Mouse (Mus musculus) monocyte, adult 5-6 weeks (primary cell): ENCODE results near the gene Aifm3. TPM values are rescaled to one million over a fixed set of nuclear protein-coding genes. Genes with fewer than 3 reads are reported as not detected.
"Not testable (repeated sequence)": the region's sequence is repeated elsewhere in the genome, so short reads cannot be mapped to it uniquely, and the experiment has no call there.

Experiments
- ATAC-seq: fragments of 153-309, 156-312 bp; replicated peaks from 2 replicates; pipeline ENCODE4 v1.8.0; 2017; ENCODE audit warnings: mild to moderate bottlenecking; ENCODE audit not compliant: low TSS enrichment, insufficient number of reproducible peaks, severe bottlenecking, poor library complexity, low FRiP score
- total RNA-seq: library from RNA; stranded (forward); fragments of 200-1000, 200-491, 200-594 nt; gene quantifications from 3 replicates; pipeline ENCODE4 v1.2.3, GENCODE M21; 2017

The Aifm3 gene
- total RNA-seq, 1 experiment from 2014 or later = not detected

DNA sequence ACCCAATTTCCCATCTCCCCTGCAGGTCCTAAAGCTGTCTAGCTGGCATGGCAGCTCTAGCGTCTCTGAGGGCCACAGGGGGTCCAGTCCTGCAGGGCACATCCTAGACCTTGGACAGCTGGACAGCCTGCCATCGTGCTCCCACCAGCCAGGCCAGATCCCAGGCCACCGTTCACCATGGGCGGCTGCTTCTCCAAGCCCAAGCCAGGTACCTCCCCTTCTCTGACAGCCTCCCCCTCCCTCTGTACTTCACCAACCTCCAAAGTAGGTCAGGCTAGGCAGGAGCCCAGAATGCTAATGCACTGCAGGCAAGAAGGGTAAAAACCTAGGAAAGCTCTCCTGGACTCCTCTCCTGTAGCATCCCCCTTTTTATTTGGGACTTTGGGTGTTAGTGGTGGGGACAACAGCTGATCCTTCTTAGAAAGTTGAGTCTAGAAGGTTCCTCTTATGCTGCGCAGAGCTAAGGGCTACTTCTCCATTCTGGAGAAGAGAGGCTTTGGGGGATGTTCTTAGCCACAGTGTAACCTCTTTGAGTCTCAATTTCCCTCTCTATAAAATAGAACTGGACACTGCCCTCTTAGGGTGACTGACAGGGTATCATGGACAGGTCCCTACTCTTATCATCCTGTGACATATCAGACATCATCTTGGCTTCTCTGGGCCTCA, 2.6 kb downstream of the Aifm3 start:
- ATAC-seq = no peak

DNA sequence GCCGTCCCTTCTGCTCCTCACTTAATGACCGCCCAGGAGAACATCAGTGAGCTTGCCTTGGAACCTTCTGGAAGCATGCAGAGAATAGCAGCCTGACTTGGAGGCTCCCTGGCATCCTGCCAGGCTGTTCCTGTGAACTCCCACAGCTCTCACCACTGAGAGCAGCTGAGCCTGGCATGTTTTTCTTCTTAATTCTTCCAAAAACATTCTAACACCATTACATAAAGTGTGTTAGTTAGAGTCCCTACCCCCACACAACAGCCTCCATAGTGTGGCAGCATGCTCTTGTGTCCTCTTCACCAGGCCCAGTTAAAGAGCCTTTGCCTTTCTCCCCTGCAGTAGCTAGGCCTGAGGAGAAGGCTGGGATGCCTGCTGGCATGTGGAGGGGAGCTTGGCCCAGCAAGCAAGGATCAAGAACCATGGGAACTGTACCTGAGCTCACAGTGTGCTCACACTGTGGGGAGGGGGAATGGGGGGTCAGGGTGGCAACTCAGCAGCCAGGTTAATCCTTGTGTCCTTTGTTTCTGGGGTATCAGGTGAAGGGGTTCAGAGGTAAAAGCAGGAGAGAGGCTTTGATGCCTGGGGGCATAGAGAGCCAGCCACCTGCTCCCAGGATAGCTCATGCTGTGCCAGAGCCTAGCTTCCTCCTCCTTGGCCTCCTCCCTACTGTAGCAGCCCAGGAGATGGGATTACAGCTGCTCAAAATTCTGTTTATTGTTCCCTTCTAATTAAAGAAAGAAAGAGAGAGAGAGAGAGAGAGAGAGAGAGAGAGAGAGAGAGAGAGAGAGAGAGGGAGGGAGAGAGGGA, 7.3 kb downstream of the Aifm3 start:
- no peak for ATAC-seq

DNA sequence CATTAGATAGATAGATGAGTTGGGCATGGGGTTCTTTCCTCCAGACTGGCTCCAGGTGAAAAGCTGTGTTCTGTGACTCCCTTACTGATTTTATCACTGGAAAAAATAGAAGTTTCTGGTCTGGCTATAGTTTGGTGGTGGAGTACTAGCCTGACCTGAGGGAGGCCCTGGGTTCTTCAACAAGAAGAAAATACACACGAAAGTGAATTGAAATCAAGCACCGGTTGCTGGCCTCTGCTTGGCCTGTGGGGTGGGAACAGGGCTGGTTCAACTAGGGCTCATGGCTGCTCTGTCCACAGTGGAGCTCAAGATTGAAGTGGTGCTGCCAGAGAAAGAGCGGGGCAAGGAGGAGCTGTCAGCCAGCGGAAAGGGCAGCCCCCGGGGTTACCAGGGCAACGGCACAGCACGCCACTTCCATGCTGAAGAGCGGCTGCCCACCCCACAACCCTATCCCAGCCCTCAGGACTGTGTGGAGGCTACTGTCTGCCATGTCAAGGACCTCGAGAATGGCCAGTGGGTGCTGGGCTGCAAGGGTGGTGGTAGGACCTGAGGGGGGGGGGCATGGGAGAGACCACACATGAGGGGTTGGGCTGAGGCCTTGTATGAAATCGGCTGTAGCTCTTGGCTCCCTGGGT, 10.0 kb downstream of the Aifm3 start:
- ATAC-seq = no peak

DNA sequence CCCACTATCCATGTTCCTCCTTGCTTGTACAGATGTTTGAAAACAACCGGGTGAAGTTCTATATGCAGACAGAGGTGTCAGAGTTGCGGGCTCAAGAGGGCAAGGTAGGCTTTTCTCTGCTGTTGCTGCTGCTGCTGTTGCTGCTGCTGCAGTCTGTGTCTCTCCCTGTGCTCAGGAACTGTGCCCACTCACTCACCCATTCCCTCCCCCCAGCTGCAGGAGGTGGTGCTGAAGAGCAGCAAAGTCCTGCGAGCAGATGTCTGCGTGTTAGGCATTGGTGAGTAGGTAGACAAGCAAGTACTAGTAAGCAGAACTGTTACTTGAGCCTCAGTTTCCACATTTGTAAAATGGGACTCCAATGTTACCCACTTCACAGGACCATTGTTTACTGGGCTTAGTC, 13.3 kb downstream of the Aifm3 start:
- no peak for ATAC-seq

DNA sequence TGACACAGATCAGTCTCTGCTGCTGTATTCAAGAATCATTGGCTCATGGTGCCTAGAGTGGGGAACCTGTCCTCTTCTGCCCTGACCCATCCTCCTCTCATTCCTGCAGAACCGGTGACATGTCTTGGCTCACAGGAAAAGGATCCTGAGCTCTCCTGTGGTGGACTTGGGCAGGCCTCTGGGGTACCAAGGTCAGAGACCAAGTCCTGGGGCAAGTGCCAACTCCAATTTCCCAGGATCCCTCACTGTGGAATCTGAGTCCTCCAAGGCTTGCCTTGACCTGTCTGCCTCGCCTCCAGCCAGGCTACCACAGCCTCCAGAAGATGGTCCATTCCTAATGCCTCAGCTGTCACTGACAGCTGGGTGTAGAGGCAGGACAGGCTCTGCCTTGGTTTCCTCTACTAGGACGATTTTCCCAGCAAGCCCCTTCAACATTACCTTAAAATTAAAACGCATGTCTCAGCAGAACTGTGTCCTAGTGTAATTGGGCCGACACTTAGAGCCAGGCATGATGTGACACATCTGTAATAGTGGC, 17.7 kb downstream of the Aifm3 start:
- no peak for ATAC-seq

DNA sequence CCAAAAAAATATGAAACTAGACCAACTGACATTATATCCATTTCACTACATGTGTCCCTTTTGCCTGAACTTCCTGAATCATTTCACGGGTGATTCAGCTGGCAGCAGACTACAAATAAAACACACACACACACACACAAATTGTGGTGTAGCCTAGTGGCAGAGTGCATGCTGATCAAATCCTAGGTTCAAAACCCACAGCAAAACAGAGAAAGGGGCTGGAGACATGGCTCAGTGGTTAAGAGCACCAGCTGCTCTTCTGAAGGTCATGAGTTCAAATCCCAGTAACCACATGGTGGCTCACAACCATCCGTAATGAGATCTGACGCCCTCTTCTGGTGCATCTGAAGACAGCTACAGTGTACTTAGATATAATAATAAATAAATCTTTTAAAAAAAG, 18.6 kb downstream of the Aifm3 start:
- ATAC-seq = not testable (repeated sequence)

DNA sequence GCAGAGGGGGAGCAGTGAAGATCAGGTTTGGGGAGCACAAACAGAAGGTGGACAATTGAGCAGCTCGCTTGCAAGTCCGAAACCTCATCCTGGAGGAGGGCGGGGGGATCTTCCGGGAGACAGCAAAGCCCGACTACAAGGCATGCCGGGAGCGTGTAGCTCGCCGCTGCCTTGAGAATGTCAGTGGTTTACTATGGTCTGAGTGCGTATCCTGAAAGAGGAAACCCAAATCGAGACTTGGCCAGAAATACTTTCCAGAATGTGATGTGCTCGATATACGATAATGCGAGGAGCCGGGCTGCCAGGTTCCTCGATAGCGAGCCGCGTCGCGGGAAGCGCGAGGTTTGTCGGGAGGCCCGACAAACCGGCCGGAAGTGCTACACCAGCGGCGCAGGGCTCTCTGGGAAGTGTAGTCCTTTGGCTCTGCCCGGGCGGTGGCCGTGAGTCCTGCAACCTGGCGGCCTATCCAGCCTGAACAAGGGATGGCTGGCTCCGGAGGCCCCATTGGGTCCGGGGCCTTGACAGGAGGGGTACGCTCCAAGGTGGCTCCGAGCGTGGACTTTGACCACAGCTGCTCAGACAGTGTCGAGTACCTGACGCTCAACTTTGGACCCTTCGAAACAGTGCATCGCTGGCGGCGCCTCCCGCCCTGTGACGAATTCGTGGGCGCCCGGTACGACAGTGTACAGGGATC, 19.3 kb downstream of the Aifm3 start, which contains the start of gene Lztr1:
Lztr1 (plus strand) TSS at position 143 of the 694 bp plus-strand sequence.
- peak; percentile 87 for ATAC-seq

DNA sequence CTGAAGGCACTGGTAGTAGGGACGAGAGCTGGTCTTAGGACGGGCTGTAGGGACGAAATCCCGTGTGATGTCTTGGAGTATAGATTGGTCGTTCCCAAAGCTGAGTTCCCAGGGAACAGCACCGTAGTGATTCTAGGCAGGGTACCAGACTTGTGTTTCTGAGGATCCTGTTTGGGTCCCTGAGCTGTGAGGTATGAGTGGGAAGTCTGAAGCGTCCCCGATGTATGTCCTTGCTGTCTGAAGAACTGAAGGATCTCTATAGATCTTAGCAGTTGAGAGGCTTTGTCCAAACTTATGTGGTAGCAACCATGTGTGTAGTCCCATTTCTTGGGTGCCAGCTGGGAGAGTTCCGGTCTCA, 19.8 kb downstream of the Aifm3 start:
- ATAC-seq = no peak

DNA sequence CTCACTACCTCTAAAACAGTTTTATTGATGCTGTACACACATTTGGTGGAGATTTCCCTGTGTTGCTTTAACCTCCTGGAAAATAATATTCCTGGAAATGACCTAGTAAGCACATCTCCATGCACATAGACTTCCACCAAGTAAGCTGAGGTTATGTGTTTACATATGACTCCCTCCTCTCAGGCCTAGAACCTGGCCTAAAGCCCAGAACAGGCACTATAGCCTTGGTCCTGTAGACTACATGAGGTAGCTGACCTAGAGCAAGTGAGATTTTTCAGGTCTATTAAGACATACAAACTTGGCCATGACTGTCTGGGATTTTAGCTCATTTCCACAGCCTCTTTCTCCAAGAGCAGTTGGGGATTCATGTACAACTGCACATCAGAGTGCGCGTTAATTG, 20.7 kb downstream of the Aifm3 start:
- no peak for ATAC-seq

DNA sequence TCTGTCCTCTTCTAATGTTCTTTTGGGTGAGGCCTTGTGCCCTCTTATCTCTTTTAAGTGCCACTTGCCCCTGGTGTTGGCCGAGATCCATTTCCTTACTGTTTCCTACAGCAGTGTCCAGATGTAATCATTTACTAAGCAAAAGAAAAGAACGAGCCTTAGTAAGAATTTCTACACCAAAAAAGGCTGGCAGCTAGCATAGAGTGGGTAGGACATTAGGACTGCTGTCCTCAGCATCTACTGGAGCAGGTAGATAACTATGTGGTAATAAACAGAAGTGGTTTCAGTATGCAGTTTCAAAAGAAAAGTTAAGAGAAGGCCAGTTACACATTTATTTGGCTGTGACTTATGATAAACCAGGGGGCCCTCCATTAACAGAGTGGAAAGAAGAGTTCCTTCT, 21.3 kb downstream of the Aifm3 start:
- ATAC-seq = no peak

DNA sequence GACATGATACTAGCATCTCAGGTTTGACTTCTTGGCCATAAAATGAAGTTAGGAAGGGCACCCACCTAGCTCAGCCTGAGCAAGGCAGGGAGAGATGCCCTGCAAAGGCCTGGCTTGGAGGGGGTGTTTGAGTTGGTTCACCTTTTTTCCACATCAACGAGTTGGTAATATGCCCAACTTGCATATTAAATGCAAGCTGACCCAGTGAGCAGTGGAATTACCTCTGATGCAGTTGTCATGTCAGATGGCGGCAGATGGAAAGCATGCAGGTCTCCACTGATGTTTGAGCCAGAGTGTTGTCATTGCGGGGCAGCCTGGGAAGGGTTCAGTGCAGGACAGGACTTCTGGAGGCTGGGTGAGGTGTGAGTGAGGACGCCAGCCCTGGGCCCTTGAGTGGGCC, 22.0 kb downstream of the Aifm3 start:
- no peak for ATAC-seq

DNA sequence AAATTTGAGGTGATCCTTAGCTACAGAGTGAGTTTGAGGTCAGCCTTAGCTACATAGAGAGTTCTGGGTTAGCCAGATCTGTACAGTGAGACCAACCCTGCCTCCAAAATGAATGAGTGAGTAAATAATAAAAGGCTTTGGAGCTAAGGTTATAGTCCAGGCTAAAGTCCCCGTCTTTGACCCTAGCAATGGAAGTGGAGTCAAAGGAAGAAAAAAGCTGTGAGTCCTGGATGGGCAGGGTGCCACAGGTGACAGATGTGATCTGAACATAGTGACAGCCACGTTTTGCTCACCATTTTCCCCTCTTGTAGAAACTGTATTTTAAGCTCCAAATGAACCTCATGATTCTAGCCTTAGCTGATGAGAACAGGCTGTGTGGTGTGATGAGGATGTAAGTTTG, 29.5 kb downstream of the Aifm3 start:
- ATAC-seq = no peak

DNA sequence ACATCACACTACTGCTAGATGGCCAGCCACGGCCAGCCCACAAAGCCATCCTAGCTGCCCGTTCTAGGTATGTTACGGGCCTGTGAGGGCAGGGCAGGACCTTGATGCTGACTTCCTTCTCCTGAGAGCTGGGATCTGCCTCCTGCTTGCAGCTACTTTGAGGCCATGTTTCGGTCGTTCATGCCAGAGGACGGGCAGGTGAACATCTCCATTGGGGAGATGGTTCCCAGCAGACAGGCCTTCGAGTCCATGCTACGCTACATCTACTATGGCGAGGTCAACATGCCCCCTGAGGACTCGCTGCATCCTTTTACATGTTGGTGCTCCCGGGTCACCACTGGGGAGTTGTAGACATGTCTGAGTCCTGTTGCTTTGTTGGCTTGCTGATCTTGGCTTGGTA, 34.7 kb downstream of the Aifm3 start:
- ATAC-seq = no peak

DNA sequence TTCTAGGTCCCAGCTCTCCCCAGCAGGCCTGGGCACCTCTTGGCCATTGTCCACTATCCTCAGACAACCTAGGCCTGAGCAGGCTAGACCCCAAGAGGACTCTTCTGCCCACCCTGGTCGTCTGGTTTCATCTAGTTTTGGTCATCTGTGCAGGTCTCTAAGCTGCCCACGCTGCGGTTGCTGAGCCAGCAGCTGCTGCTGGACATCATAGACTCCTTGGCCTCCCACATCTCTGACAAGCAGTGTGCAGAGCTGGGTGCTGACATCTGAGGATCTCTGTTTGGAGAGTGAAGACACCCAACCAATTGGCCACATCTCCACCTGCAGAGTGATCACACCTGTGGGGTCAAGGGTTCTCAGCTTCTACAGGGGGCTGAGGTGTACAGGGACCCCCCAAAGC, 36.1 kb downstream of the Aifm3 start:
- no peak for ATAC-seq

DNA sequence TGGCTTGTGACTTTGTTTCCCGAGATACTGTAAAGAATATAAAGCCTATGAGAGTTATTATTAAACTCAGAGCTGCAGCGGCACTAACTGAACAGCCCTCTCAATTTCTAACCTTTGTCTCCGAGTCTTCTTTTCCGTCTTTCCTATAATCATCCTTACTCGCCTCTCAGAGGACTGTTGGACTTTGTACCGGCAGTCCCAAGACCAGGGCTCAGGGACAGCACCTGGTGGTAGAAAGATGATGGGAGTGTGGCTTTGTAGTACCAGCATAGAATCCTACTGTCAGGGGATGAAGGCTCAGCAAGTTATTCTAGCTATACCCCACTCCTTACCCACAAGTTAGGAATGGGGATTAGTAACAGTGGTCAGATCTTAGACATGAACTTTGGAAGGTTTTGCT, 36.8 kb downstream of the Aifm3 start:
- no peak for ATAC-seq

DNA sequence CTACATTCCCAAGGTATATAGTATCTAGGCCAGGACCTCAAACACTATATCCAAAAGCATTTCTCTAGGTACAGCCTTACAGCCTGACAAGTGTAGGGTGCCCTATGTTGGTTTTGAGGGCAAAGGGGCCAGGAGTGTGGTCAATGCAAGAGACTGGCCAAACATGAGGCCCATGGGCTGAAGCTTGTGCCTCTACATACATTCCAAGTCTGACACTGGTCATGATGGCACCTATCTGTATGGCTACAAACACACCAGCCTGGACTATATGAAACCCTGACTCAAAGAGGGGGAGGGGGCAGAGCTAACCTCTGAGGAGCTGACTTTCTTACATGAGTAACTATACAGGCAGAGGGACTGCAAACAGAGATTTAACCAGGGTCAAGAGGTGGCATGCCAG, 38.2 kb downstream of the Aifm3 start:
- ATAC-seq = no peak

DNA sequence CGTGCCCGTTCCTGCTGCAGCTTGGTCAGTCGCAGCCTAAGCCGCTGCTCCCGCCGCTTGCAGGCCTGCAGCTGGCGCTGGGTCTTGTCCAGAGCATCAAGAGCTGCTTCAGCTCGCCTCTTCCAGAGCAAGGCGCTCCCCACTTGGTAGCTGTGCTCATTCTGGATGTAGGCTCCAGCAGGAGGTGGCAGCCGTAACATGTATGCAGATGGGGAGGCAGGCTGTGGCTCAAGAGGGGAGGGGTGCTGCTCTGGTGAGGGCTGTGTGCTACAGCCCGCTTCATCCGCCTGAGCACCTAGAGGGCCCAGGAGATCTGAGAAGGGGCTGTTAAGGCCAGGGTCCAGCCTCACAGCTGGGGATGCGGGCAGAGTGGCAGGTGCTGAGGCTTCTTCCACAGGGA, 38.9 kb downstream of the Aifm3 start:
- no peak for ATAC-seq

DNA sequence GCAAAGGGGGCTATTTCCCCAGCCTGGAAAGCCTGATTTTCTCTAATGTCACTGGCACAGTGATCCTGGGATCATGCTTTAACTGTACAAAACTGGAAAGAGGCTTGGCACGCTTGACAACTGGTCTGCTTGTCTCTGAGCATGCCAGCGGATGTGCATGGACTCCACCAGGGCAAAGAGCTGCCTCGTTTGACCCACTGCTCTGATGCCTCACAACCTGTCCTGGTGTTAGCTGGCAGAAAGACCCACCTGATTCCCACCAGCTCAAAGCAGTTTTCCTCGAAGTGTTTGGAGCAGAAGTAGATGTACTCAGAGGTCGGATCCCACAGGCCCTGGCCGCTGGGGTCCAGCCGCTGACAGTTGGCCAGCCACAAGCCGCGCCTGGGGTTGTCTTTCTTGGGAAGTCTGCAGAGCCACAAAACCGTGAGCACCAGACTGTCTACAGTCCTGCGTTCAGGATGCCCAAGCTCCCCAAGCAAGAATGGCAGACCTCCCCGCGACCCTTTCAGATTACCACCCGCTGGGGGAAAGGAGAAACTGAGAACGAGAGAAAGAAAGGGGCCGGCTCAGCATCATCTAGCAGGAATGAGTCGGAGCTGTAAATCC, 40.7 kb downstream of the Aifm3 start:
- ATAC-seq = no peak
